Mouse (Mus musculus) kidney, embryonic 14.5 days (tissue): ENCODE measurements at regions not wholly inside any gene's neighbourhood (a gene's known extent, or its start where the extent isn't known, plus 50 kb on each side); places are given as distances from the start of the nearest gene placed in this dataset.

Source experiments
- ATAC-seq: fragments of 200-750 bp; cut with Nextera tagmentation; 2 replicates; pipeline ENCODE4 v1.8.0; 2017; ENCODE audit warnings: moderate number of reproducible peaks, mild to moderate bottlenecking, moderate TSS enrichment, moderate library complexity; ENCODE audit not compliant: low FRiP score, low TSS enrichment
- H3K27ac ChIP-seq: fragments of 300-500 bp; sonication (generic); 2 replicates; pipeline ENCODE4 v1.5.1; 2014; ENCODE audit warnings: low read depth, mild to moderate bottlenecking, low read length, moderate library complexity, mixed read lengths
- H3K27me3 ChIP-seq: fragments of 300-500 bp; sonication (generic); 2 replicates; pipeline ENCODE4 v1.6.1; 2014; ENCODE audit warnings: mild to moderate bottlenecking, low read length; ENCODE audit not compliant: control insufficient read depth, insufficient read depth
- H3K36me3 ChIP-seq: fragments of 300-500 bp; sonication (generic); 2 replicates; pipeline ENCODE4 v1.6.1; 2014; ENCODE audit warnings: low read length, mixed read lengths; ENCODE audit not compliant: control insufficient read depth, insufficient read depth
- H3K4me1 ChIP-seq: fragments of 300-500 bp; sonication (generic); 2 replicates; pipeline ENCODE4 v1.6.1; 2014; ENCODE audit warnings: low read length, mixed read lengths; ENCODE audit not compliant: control insufficient read depth, insufficient read depth
- H3K4me2 ChIP-seq: fragments of 300-500 bp; sonication (generic); replicated peaks from 2 replicates; pipeline ENCODE4 v1.6.1; 2014; ENCODE audit warnings: low read depth, mild to moderate bottlenecking, low read length
- H3K4me3 ChIP-seq: fragments of 300-500 bp; sonication (generic); 2 replicates; pipeline ENCODE4 v1.5.1; 2014; ENCODE audit warnings: mild to moderate bottlenecking, low read length
- H3K9ac ChIP-seq: fragments of 300-500 bp; sonication (generic); 2 replicates; pipeline ENCODE4 v1.6.1; 2014; ENCODE audit warnings: low read depth, mild to moderate bottlenecking, low read length, moderate library complexity
- H3K9me3 ChIP-seq: fragments of 300-500 bp; sonication (generic); 2 replicates; pipeline ENCODE4 v1.6.1; 2016; ENCODE audit warnings: low read length; ENCODE audit not compliant: control insufficient read depth
- WGBS: fragments of 180-500 bp; shearing (Covaris S2); extraction: QIAGEN DNeasy Blood & Tissue Kit; methylation state at CpG from one replicate; pipeline ENCODE4 v1.1.7; 2014; 5-methylcytosine and 5-hydroxymethylcytosine counted together

- H3K4me1 ChIP-seq = no peaks in the 10 kb centered on the region
- no peak overlapping the region for H3K27ac ChIP-seq
- H3K9me3 ChIP-seq = no peaks in the 10 kb centered on the region
- 76% methylated on average over 5 of the region's 5 CpGs for WGBS
- H3K9ac ChIP-seq = no peak overlapping the region
- ATAC-seq = no peak
- H3K36me3 ChIP-seq = no peaks in the 10 kb centered on the region
- H3K27me3 ChIP-seq = no peaks in the 10 kb centered on the region
- H3K4me3 ChIP-seq = no peak overlapping the region
- H3K4me2 ChIP-seq = no peak overlapping the region
Measured at GRCm38 (mm10) chr8:6604232-6604804, 1499.2 kb upstream of the Slc10a2 start.

GRCm38 (mm10) chr8:6590146-6590545, 1485.0 kb upstream of the Slc10a2 start:
- H3K27ac ChIP-seq = no peak overlapping the region
- no peak for ATAC-seq
- no peak overlapping the region for H3K4me2 ChIP-seq

DNA sequence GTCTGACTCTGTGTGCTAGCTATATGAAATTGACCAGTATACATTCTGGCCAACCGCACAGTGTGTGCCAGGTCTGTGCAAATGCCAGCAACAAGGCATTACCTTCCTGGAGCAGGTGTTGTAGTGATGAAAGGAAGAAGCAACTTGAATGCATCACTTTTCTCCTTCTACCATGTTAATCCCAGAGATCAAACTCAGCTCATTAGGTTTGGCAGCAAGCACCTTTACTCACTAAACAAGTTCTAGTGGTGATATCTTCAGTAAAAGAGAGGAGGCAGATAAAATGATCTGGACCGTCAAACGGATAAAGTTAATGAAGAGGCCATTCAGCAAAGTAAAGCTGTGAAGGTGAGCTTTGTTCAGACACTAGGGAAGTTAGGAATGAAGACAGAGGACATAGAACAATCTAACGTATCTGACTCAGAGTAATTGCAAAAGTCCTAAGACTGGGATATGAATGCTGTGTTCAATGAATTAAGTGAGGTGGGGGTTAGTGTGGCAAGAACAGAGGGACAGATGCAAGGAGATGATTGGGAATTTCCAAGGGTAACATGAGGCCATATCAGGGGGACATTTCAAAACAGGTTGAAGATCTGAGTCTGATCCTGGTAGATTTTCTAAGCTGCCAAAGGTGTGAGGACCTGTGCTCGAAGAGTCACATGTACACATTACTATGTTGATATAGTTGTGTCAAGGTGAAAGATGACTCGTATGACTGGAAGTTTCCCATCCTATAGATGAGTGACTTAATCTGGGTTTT, 1478.4 kb upstream of the Slc10a2 start:
- no peaks in the 10 kb centered on the region for H3K9me3 ChIP-seq
- no peak overlapping the region for H3K4me3 ChIP-seq
- H3K4me1 ChIP-seq = no peaks in the 10 kb centered on the region
- no peak overlapping the region for H3K27ac ChIP-seq
- no peak for ATAC-seq
- no peak overlapping the region for H3K9ac ChIP-seq
- H3K27me3 ChIP-seq = no peaks in the 10 kb centered on the region
- no peaks in the 10 kb centered on the region for H3K36me3 ChIP-seq
- H3K4me2 ChIP-seq = no peak overlapping the region
- WGBS = 93% methylated on average over 6 of the region's 6 CpGs

More at GRCm38 (mm10) chr8:6590146-6590545, 1485.0 kb upstream of the Slc10a2 start:
- no peaks in the 10 kb centered on the region for H3K36me3 ChIP-seq
- no peaks in the 10 kb centered on the region for H3K27me3 ChIP-seq
- H3K4me1 ChIP-seq = no peaks in the 10 kb centered on the region
- H3K9ac ChIP-seq = no peak overlapping the region
- H3K4me3 ChIP-seq = no peak overlapping the region
- H3K9me3 ChIP-seq = no peaks in the 10 kb centered on the region

GRCm38 (mm10) chr8:6582732-6583131, 1477.6 kb upstream of the Slc10a2 start:
- no peak overlapping the region for H3K4me2 ChIP-seq
- no peak overlapping the region for H3K9ac ChIP-seq
- H3K9me3 ChIP-seq = no peaks in the 10 kb centered on the region
- ATAC-seq = no peak
- WGBS = 91% methylated on average over 3 of the region's 3 CpGs
- H3K4me3 ChIP-seq = no peak overlapping the region
- H3K36me3 ChIP-seq = no peaks in the 10 kb centered on the region
- H3K4me1 ChIP-seq = no peaks in the 10 kb centered on the region
- no peaks in the 10 kb centered on the region for H3K27me3 ChIP-seq
- no peak overlapping the region for H3K27ac ChIP-seq

- H3K9ac ChIP-seq = no peak overlapping the region
- no peaks in the 10 kb centered on the region for H3K36me3 ChIP-seq
- no peaks in the 10 kb centered on the region for H3K9me3 ChIP-seq
- no peak overlapping the region for H3K4me2 ChIP-seq
- no peaks in the 10 kb centered on the region for H3K27me3 ChIP-seq
- WGBS = 73% methylated on average over 4 of the region's 4 CpGs
- no peak overlapping the region for H3K27ac ChIP-seq
- H3K4me3 ChIP-seq = no peak overlapping the region
- no peak for ATAC-seq
- H3K4me1 ChIP-seq = no peaks in the 10 kb centered on the region
Measured at GRCm38 (mm10) chr8:6577868-6578634, 1472.9 kb upstream of the Slc10a2 start.

- H3K4me3 ChIP-seq = no peak overlapping the region
- H3K27me3 ChIP-seq = no peaks in the 10 kb centered on the region
- H3K9me3 ChIP-seq = no peaks in the 10 kb centered on the region
- H3K4me1 ChIP-seq = no peaks in the 10 kb centered on the region
- no peak overlapping the region for H3K4me2 ChIP-seq
- H3K9ac ChIP-seq = no peak overlapping the region
- 73% methylated on average over 4 of the region's 4 CpGs for WGBS
- H3K27ac ChIP-seq = no peak overlapping the region
- ATAC-seq = no peak
- no peaks in the 10 kb centered on the region for H3K36me3 ChIP-seq
Measured at GRCm38 (mm10) chr8:6575241-6575640, 1470.1 kb upstream of the Slc10a2 start.

DNA sequence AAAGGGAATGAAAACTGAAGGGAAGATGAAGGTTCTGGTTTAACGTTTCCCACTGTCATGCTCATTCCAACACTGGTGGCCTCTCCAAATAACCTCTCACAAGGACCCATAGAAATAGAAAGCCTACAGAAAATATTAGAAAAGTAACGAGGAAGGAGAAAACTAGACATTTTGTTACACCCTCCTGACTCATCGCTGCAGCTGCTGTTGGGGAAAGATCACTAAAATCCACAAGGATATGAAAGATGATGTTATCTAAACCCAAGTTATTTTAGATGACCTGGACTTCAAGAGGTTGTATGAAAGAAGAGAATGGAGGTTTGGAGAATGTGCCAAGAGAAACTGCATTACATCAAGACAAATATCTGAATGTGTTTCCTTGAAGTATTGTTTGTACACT, 1468.3 kb upstream of the Slc10a2 start:
- Histone ChIP-seq H3K4me1 (no peaks in the 10 kb centered on the region), H3K36me3 (no peaks in the 10 kb centered on the region), H3K4me2 (no peak overlapping the region), H3K4me3 (no peak overlapping the region), H3K9ac (no peak overlapping the region), H3K9me3 (no peaks in the 10 kb centered on the region), H3K27ac (no peak overlapping the region), H3K27me3 (no peaks in the 10 kb centered on the region)
- WGBS = 90% methylated on average over 3 of the region's 3 CpGs
- no peak for ATAC-seq

DNA sequence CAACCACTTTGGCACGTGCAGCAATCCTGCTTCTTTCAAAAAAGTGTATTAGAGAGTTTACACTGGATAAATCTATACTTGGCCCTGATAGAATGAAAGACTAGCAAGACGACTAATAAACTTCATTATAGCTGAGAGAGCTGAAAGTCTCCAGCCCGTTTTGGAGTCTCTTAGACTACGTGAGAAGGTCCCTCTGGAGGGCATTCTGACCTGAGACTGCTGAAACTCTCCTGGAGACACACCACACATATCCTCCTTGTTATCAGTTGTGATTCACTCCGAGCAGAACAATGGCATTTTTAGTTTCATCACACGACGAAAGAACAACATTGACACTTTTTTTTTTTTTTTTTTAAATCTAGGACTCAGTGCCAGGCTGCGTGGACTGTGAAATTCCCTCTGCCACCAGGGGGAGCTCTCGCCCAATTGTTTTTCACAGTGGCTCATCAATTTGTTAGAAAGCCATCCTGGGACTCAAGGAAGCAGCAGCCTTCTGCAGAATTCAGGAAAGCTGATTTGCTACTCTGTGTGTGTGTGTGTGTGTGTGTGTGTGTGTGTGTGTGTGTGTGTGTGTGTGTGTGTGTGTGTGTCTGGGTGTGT, 1467.0 kb upstream of the Slc10a2 start:
- WGBS = 26% methylated on average over 9 of the region's 9 CpGs
- no peak overlapping the region for H3K27ac ChIP-seq
- H3K36me3 ChIP-seq = no peaks in the 10 kb centered on the region
- H3K9me3 ChIP-seq = no peaks in the 10 kb centered on the region
- H3K9ac ChIP-seq = no peak overlapping the region
- H3K27me3 ChIP-seq = no peaks in the 10 kb centered on the region
- no peak; the same call in 1 of the 2 replicates for ATAC-seq
- H3K4me1 ChIP-seq = no peaks in the 10 kb centered on the region
- no peak overlapping the region for H3K4me2 ChIP-seq
- no peak overlapping the region for H3K4me3 ChIP-seq

- Histone ChIP-seq H3K9ac (no peak overlapping the region), H3K27ac (no peak overlapping the region), H3K36me3 (no peaks in the 10 kb centered on the region), H3K27me3 (no peaks in the 10 kb centered on the region), H3K4me3 (no peak overlapping the region), H3K4me1 (no peaks in the 10 kb centered on the region), H3K9me3 (no peaks in the 10 kb centered on the region), H3K4me2 (no peak overlapping the region)
- no peak for ATAC-seq
Measured at GRCm38 (mm10) chr8:6550965-6551364, 1445.8 kb upstream of the Slc10a2 start.
